Mouse (Mus musculus) kidney, postnatal 0 days (tissue): ENCODE data around the gene Atg4a. TPM values are rescaled to one million over a fixed set of nuclear protein-coding genes. Genes with fewer than 3 reads are reported as not detected.

Experiments
- ATAC-seq: fragments of 200-750 bp; cut with Nextera tagmentation; replicated peaks from 2 replicates; pipeline ENCODE4 v1.8.0; 2017; ENCODE audit warnings: low read depth, moderate number of reproducible peaks, moderate TSS enrichment, moderate library complexity; ENCODE audit not compliant: low FRiP score
- DNase-seq: peaks from one replicate; pipeline ENCODE4 v3.0.0-alpha.2; 2016; ENCODE audit warnings: low spot score
- H3K27ac ChIP-seq: fragments of 300-500 bp; sonication (generic); 2 replicates; pipeline ENCODE4 v1.5.1; 2014; ENCODE audit warnings: mild to moderate bottlenecking
- H3K27me3 ChIP-seq: fragments of 300-500 bp; sonication (generic); 2 replicates; pipeline ENCODE4 v1.6.1; 2014; ENCODE audit warnings: low read length, mixed read lengths; ENCODE audit not compliant: insufficient read depth
- H3K36me3 ChIP-seq: fragments of 300-500 bp; sonication (generic); 2 replicates; pipeline ENCODE4 v1.6.1; 2014; ENCODE audit warnings: low read length, mixed read lengths; ENCODE audit not compliant: insufficient read depth
- H3K4me1 ChIP-seq: fragments of 300-500 bp; sonication (generic); replicated peaks from 2 replicates; pipeline ENCODE4 v1.6.1; 2014; ENCODE audit warnings: antibody characterized with exemption, low read length, mixed read lengths; ENCODE audit not compliant: insufficient read depth
- H3K4me2 ChIP-seq: fragments of 300-500 bp; sonication (generic); 2 replicates; pipeline ENCODE4 v1.6.1; 2014; ENCODE audit warnings: mild to moderate bottlenecking, low read length, moderate library complexity, mixed read lengths
- H3K4me3 ChIP-seq: fragments of 300-500 bp; sonication (generic); replicated peaks from 2 replicates; pipeline ENCODE4 v1.5.1; 2014; ENCODE audit warnings: low read depth, low read length
- H3K9ac ChIP-seq: fragments of 300-500 bp; sonication (generic); 2 replicates; pipeline ENCODE4 v1.6.1; 2014; ENCODE audit warnings: low read depth, low read length
- H3K9me3 ChIP-seq: fragments of 300-500 bp; sonication (generic); replicated peaks from 2 replicates; pipeline ENCODE4 v1.6.1; 2016; ENCODE audit warnings: low read length, inconsistent platforms, mixed read lengths
- CTCF ChIP-seq: IDR thresholded peaks from 2 replicates; pipeline ENCODE4 v1.5.1; 2016; ENCODE audit warnings: antibody characterized with exemption, low read depth, mild to moderate bottlenecking, moderate library complexity
- whole genome bisulfite sequencing: fragments of 180-500 bp; shearing (Covaris S2); extraction: QIAGEN DNeasy Blood & Tissue Kit; methylation state at CpG from one replicate; pipeline ENCODE4 v1.1.7; 2014; 5-methylcytosine and 5-hydroxymethylcytosine counted together
- polyA plus RNA-seq: library from polyadenylated mRNA; unstranded; fragments of >200 nt; fragmentation: Nextera tagmentation; extraction: Ambion mirVana; gene quantifications from 2 replicates; pipeline ENCODE4 v1.2.1, GENCODE M21; 2015

Atg4a gene
- polyA plus RNA-seq, 1 experiment from 2014 or later, result 26.6 TPM

DNA sequence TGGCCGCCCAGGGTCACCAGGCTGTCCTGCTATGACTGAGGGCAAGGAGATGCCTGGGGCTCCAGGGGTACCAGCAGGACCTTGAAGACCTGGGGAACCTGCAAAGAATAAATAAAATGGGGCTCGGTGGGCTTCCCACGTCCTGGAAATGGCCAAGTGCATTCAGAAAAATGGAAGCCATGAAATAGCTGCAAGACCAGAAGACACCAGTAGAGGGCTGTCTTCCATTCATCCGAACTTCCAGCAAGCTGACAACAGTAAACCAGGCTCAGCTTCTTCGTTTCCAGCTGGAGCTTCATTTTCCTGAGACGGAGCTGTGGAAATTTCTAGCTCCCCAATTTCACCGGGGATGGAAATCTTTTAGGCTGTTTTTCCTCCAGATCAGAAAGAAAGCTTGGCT is 218.6 kb downstream of the Atg4a start:
- H3K36me3 ChIP-seq, result no peaks in the 10 kb centered on the region
- H3K27ac ChIP-seq, result no peak overlapping the region
- no peaks in the 10 kb centered on the region for H3K4me1 ChIP-seq
- ATAC-seq (no peak), DNase-seq (peak; percentile 53)
- peak; percentile 62 for TF ChIP-seq CTCF
- 46% methylated on average over 7 of the region's 7 CpGs for whole genome bisulfite sequencing
- H3K4me3 ChIP-seq, result no peak overlapping the region
- no peak overlapping the region for H3K9ac ChIP-seq
- H3K4me2 ChIP-seq, result no peak overlapping the region
- H3K9me3 ChIP-seq, result no peaks in the 10 kb centered on the region
- H3K27me3 ChIP-seq, result no peaks in the 10 kb centered on the region

DNA sequence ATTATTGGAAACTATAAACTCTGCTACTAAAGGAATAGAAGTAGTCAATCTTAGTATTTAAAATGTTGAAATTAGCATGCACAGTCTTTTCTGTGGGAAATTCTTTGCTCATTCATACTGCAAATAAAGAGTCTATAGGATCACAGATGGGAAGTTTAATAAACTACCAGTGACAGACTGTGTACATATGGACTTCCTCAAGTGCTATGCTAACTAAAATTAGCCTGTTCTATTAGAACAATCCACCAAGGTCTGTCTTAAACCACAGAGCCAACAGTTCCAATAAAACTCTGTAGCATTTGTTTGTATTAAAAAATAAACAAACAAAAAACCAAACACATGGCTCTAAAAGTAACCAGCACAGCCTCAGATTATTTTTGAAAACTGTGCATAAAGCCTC is 238.3 kb downstream of the Atg4a start:
- no peak overlapping the region for H3K4me3 ChIP-seq
- H3K27me3 ChIP-seq, result no peaks in the 10 kb centered on the region
- H3K4me2 ChIP-seq, result no peak overlapping the region
- DNase-seq (peak; percentile 3), ATAC-seq (no peak)
- H3K27ac ChIP-seq, result no peak overlapping the region
- H3K9me3 ChIP-seq, result no peaks in the 10 kb centered on the region
- no peak for TF ChIP-seq CTCF
- no peaks in the 10 kb centered on the region for H3K36me3 ChIP-seq
- H3K4me1 ChIP-seq, result no peaks in the 10 kb centered on the region
- no peak overlapping the region for H3K9ac ChIP-seq

DNA sequence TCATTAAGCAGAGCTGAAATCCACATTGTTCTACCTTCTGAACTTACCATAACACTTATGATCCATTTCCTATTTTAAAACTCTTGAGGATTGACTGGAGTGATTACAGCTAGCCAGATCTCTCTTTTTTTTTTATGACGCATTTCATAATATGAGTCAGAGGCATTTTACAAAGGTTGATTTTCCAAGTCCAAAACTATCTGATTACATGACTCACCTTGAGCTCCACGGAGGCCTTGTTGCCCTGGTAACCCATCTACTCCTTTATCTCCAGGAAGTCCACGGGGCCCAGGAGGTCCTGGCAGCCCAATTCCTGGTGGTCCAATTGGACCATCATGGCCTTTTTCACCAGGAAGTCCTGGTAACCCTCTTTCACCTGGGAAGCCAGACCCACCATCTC is 242.3 kb downstream of the Atg4a start:
- Histone ChIP-seq H3K4me1 (no peaks in the 10 kb centered on the region), H3K9ac (no peak overlapping the region), H3K36me3 (no peaks in the 10 kb centered on the region), H3K27ac (no peak overlapping the region), H3K4me3 (no peak overlapping the region), H3K9me3 (no peaks in the 10 kb centered on the region), H3K27me3 (no peaks in the 10 kb centered on the region), H3K4me2 (no peak overlapping the region)
- WGBS, result 68% methylated on average over 3 of the region's 3 CpGs
- ATAC-seq, result no peak
- DNase-seq, result no peak
- TF ChIP-seq CTCF, result no peak

DNA sequence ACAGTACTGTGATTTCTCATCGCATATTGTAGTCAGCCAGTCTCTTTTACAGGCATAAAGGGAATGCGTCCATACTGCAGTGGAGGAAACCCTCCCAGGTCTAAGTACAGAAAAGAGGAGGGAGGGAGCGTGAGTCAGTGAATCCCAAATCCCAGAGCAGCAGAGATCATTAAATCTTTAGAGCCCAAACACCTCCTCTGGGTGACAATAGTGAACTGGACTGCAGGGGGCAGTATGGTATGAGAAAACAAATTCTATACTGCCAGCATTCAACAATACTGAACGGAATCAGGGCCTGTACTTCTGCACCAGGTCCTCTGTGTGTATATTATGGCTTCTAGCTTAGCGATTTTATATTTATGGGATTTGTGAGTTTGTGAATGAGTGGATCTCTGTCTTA is 256.1 kb downstream of the Atg4a start:
- TF ChIP-seq CTCF, result peak; percentile 61
- WGBS, result 51% methylated on average over 5 of the region's 5 CpGs

More for the DNA sequence above, 256.1 kb downstream of the Atg4a start:
- Histone ChIP-seq H3K9ac (no peak overlapping the region), H3K27ac (no peak overlapping the region), H3K4me3 (no peak overlapping the region), H3K4me1 (no peaks in the 10 kb centered on the region), H3K27me3 (no peaks in the 10 kb centered on the region), H3K36me3 (no peaks in the 10 kb centered on the region), H3K4me2 (no peak overlapping the region), H3K9me3 (no peaks in the 10 kb centered on the region)
- no peak for ATAC-seq
- peak; percentile 76 for DNase-seq

Other genes starting within 250 kb of the Atg4a start
- 0.18 and 0.20 TPM in 2 replicates for gene Tex13b, start 143.5 kb upstream of the Atg4a start, polyA plus RNA-seq
- gene Vsig1, start 49.3 kb upstream of the Atg4a start, polyA plus RNA-seq, result 0.74 and 0.77 TPM in 2 replicates
- 58.1 and 59.1 TPM in 2 replicates for gene Psmd10, start 179 bp upstream of the Atg4a start, polyA plus RNA-seq